Mouse (Mus musculus) liver, embryonic 13.5 days (tissue): ENCODE measurements around the gene Cnnm1. TPM values are rescaled to one million over a fixed set of nuclear protein-coding genes. Genes with fewer than 3 reads are reported as not detected.
"Not testable (repeated sequence)": the region's sequence is repeated elsewhere in the genome, so short reads cannot be mapped to it uniquely, and the experiment has no call there.

ENCODE experiments used
- ATAC-seq: fragments of 200-750 bp; cut with Nextera tagmentation; 2 replicates; pipeline ENCODE4 v1.8.0; 2017; ENCODE audit warnings: low read depth, mild to moderate bottlenecking, moderate number of reproducible peaks, moderate library complexity
- DNase-seq: peaks from one replicate; pipeline ENCODE4 v3.0.0; 2022
- H3K27ac ChIP-seq: fragments of 300-500 bp; sonication (generic); 2 replicates; pipeline ENCODE4 v1.5.1; 2015; ENCODE audit warnings: moderate library complexity, mild to moderate bottlenecking, inconsistent platforms
- H3K27me3 ChIP-seq: fragments of 300-500 bp; sonication (generic); 2 replicates; pipeline ENCODE4 v1.6.1; 2015; ENCODE audit warnings: mild to moderate bottlenecking, inconsistent platforms
- H3K36me3 ChIP-seq: fragments of 300-500 bp; sonication (generic); 2 replicates; pipeline ENCODE4 v1.6.1; 2015; ENCODE audit warnings: mild to moderate bottlenecking, inconsistent platforms
- H3K4me1 ChIP-seq: fragments of 300-500 bp; sonication (generic); replicated peaks from 2 replicates; pipeline ENCODE4 v1.6.1; 2015; ENCODE audit warnings: inconsistent platforms
- H3K4me2 ChIP-seq: fragments of 300-500 bp; sonication (generic); 2 replicates; pipeline ENCODE4 v1.6.1; 2015; ENCODE audit warnings: inconsistent platforms, mild to moderate bottlenecking, moderate library complexity
- H3K4me3 ChIP-seq: fragments of 300-500 bp; sonication (generic); replicated peaks from 2 replicates; pipeline ENCODE4 v1.5.1; 2015; ENCODE audit warnings: mild to moderate bottlenecking, inconsistent platforms
- H3K9ac ChIP-seq: fragments of 300-500 bp; sonication (generic); 2 replicates; pipeline ENCODE4 v1.6.1; 2015; ENCODE audit warnings: mild to moderate bottlenecking, inconsistent platforms
- H3K9me3 ChIP-seq: fragments of 300-500 bp; sonication (generic); replicated peaks from 2 replicates; pipeline ENCODE4 v1.6.1; 2016; ENCODE audit warnings: inconsistent platforms
- WGBS: fragments of 180-500 bp; shearing (Covaris S2); methylation state at CpG from one replicate; pipeline ENCODE4 v1.1.7; 2015; ENCODE audit not compliant: insufficient replicate concordance; 5-methylcytosine and 5-hydroxymethylcytosine counted together
- polyA plus RNA-seq: library from polyadenylated mRNA; unstranded; fragments of >200 nt; fragmentation: Nextera tagmentation; extraction: Ambion mirVana; gene quantifications from 2 replicates; pipeline ENCODE4 v1.2.1, GENCODE M21; 2015

The Cnnm1 gene
- polyA plus RNA-seq, 1 experiment from 2014 or later: 0.37 TPM

DNA sequence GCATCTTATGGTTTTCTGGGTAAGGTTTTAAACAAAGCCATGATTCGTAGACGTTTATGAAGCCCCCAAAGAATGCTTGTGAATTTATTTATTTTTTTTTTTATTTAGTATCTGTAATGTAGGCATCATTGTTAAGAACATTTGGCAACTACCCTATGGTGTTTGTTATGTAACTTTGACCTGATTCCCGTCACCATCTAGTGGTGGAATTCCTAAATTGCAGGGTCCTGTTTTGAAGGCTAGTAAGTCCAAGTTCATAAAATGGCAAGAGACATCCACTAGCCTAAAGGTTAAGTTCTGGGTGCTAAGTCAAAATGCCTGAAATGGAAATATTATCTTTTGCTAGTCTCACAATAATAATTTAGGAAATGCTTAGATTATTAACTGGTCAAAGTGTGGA lies 47.2 kb downstream of the Cnnm1 start:
- ATAC-seq (no peak), DNase-seq (no peak)
- 31% methylated on average over 3 of the region's 3 CpGs for WGBS
- Histone ChIP-seq H3K27me3 (peaks cover 4% of the 10 kb centered on the region; the same call in 1 of the 2 replicates), H3K9me3 (no peaks in the 10 kb centered on the region), H3K36me3 (no peaks in the 10 kb centered on the region), H3K4me3 (no peak overlapping the region), H3K4me2 (no peak overlapping the region), H3K9ac (no peak overlapping the region), H3K27ac (no peak overlapping the region), H3K4me1 (no peaks in the 10 kb centered on the region)

DNA sequence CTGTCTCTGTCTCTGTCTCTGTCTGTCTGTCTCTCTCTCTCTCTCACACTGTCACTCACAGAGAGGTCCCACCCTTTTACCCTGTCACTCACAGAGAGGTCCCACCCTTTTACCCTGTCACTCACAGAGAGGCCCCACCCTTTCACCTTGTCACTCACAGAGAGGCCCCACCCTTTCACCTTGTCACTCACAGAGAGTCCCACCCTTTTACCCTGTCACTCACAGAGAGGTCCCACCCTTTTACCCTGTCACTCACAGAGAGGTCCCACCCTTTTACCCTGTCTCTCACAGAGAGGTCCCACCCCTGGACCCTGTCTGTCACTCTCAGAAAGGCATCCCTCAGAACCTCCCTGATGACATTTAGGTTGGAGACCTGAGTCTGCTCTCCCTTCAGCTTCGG lies 53.1 kb downstream of the Cnnm1 start:
- H3K36me3 ChIP-seq, H3K9ac ChIP-seq, H3K9me3 ChIP-seq, H3K4me3 ChIP-seq, H3K27me3 ChIP-seq, H3K4me2 ChIP-seq: not testable (repeated sequence)
- peak; percentile 23 for DNase-seq
- H3K27ac ChIP-seq: peak overlapping the region; percentile 55
- peak; percentile 43 for ATAC-seq
- WGBS: 72% methylated on average over 1 of the region's 1 CpGs
- H3K4me1 ChIP-seq: peaks cover 33% of the 10 kb centered on the region

DNA sequence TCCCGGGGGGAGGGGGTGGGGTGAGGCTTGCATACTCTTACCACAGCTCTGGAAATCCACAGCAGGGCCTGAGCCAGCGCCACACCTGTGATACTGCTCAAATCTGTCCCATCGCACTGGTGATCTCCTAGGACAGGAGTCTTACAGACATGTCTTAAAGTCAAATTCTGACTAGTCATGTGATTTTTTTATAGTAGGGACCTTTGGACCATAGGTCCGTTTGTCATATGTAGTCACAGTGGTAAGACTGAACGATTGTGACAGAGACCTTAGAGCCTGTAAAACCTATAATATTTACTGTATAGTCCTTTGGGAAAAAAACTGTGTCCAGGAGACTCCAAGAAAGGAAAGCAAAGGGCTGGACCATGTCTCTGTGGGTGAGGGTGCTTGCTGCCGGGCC lies 53.6 kb downstream of the Cnnm1 start:
- Histone ChIP-seq H3K27me3 (no peaks in the 10 kb centered on the region), H3K36me3 (peaks cover 6% of the 10 kb centered on the region; the same call in 1 of the 2 replicates), H3K4me3 (no peak overlapping the region), H3K27ac (peak overlapping the region; percentile 80), H3K4me1 (peaks cover 33% of the 10 kb centered on the region), H3K9me3 (no peaks in the 10 kb centered on the region), H3K9ac (peak overlapping the region; percentile 57; the same call in 1 of the 2 replicates), H3K4me2 (peak overlapping the region; percentile 65)
- 70% methylated on average over 6 of the region's 6 CpGs for WGBS
- no peak for DNase-seq
- ATAC-seq: no peak

DNA sequence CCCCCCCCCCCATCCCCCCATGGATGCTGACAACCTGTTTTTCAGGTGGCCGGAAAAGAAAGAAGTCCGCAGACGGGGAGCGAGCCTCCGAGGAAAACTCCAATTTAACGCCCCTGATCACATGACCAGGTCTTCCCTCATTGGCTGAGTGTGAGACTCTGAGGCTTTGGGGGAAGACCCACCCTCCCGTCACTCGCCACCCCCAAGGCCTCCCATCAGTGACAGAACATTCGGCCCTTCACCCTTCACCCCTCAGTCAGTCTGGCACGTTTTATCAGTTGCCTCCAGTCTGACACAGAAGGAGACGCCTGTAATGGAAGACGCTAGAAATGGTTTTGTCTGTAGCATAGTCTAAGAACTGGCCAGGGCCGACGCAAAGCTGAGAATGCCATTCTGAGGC lies 54.7 kb downstream of the Cnnm1 start:
- DNase-seq (peak; percentile 35), ATAC-seq (peak; percentile 90)
- H3K4me3 ChIP-seq: peak overlapping the region; percentile 47

GRCm38 (mm10) chr19:43495846-43496245 lies 55.6 kb downstream of the Cnnm1 start:
- peak overlapping the region; percentile 80; the same call in 1 of the 2 replicates for H3K27ac ChIP-seq
- DNase-seq (peak; percentile 34), ATAC-seq (no peak)
- H3K4me2 ChIP-seq: peak overlapping the region; percentile 65
- no peaks in the 10 kb centered on the region for H3K9me3 ChIP-seq
- peaks cover 25% of the 10 kb centered on the region for H3K36me3 ChIP-seq
- no peaks in the 10 kb centered on the region for H3K27me3 ChIP-seq
- peaks cover 33% of the 10 kb centered on the region for H3K4me1 ChIP-seq
- WGBS: 21% methylated on average over 5 of the region's 5 CpGs
- H3K9ac ChIP-seq: 0 out of 2 replicates have a peak overlapping the region, but pooled peaks have one; percentile 57
- H3K4me3 ChIP-seq: no peak overlapping the region

More for the DNA sequence above, 54.7 kb downstream of the Cnnm1 start:
- H3K27me3 ChIP-seq: no peaks in the 10 kb centered on the region
- peak overlapping the region; percentile 57 for H3K9ac ChIP-seq
- H3K4me2 ChIP-seq: peak overlapping the region; percentile 65
- H3K36me3 ChIP-seq: peaks cover 15% of the 10 kb centered on the region
- no peaks in the 10 kb centered on the region for H3K9me3 ChIP-seq
- peaks cover 33% of the 10 kb centered on the region for H3K4me1 ChIP-seq
- peak overlapping the region; percentile 80 for H3K27ac ChIP-seq
- WGBS: 7% methylated on average over 14 of the region's 14 CpGs

- peaks cover 38% of the 10 kb centered on the region for H3K36me3 ChIP-seq
- no peak overlapping the region for H3K27ac ChIP-seq
- no peak overlapping the region for H3K4me2 ChIP-seq
- WGBS: 80% methylated on average over 7 of the region's 7 CpGs
- H3K4me3 ChIP-seq: no peak overlapping the region
- no peaks in the 10 kb centered on the region for H3K27me3 ChIP-seq
- H3K9me3 ChIP-seq: no peaks in the 10 kb centered on the region
- H3K4me1 ChIP-seq: peaks cover 33% of the 10 kb centered on the region
- DNase-seq: no peak
- no peak overlapping the region for H3K9ac ChIP-seq
- no peak for ATAC-seq
Observed at GRCm38 (mm10) chr19:43497440-43497839, 57.2 kb downstream of the Cnnm1 start.

- H3K27ac ChIP-seq: no peak overlapping the region
- ATAC-seq: no peak
- H3K27me3 ChIP-seq: no peaks in the 10 kb centered on the region
- H3K9me3 ChIP-seq: no peaks in the 10 kb centered on the region
- DNase-seq: no peak
- H3K4me1 ChIP-seq: peaks cover 23% of the 10 kb centered on the region
- H3K4me3 ChIP-seq: no peak overlapping the region
- H3K4me2 ChIP-seq: no peak overlapping the region
- peaks cover 48% of the 10 kb centered on the region for H3K36me3 ChIP-seq
- 73% methylated on average over 7 of the region's 7 CpGs for WGBS
- H3K9ac ChIP-seq: no peak overlapping the region
Observed at GRCm38 (mm10) chr19:43498874-43499273, 58.6 kb downstream of the Cnnm1 start.

- H3K9ac ChIP-seq: no peak overlapping the region
Observed at GRCm38 (mm10) chr19:43502630-43503029, 62.4 kb downstream of the Cnnm1 start.

DNA sequence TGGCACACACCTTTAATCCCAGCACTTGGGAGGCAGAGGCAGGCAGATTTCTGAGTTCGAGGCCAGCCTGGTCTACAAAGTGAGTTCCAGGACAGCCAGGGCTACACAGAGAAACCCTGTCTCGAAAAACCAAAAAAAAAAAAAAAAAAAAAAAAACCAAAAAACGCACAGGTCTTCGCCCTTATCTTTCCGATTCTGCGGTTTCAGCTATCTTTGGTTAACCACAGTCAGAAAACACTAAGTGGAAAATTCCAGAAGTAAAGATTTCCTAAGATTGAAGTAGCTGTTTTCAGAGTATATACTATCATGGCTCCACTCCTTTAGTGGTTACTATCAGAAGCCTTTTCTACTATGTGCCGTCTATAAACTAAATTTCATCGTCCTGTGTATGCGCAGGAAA lies 63.4 kb downstream of the Cnnm1 start:
- WGBS: 65% methylated on average over 8 of the region's 9 CpGs
- H3K36me3 ChIP-seq: peaks cover 79% of the 10 kb centered on the region

More at GRCm38 (mm10) chr19:43502630-43503029, 62.4 kb downstream of the Cnnm1 start:
- no peak overlapping the region for H3K4me2 ChIP-seq
- H3K4me1 ChIP-seq: no peaks in the 10 kb centered on the region
- DNase-seq (no peak), ATAC-seq (no peak)
- H3K9me3 ChIP-seq: no peaks in the 10 kb centered on the region
- peaks cover 79% of the 10 kb centered on the region for H3K36me3 ChIP-seq
- H3K27ac ChIP-seq: no peak overlapping the region
- no peaks in the 10 kb centered on the region for H3K27me3 ChIP-seq
- 83% methylated on average over 11 of the region's 11 CpGs for WGBS
- no peak overlapping the region for H3K4me3 ChIP-seq

DNA sequence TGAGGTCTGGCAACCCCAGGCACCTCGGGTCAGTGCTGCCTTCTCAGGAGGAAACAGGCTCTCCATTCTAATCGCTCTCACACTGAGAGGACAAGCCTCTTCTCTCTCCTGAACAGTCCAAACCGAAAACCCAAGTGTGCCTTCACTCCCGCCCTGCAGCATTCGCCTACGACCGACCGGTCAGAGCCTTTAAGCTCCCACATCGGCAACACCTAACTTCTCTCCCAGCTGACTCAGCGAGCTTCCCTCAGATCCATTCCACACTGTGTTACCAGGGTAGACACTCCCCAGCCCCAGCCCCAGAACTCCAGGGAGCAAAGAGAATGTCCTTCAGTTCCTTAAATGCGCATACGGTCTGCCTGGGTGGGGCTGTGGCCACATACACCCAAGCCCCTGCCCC lies 65.2 kb downstream of the Cnnm1 start:
- Histone ChIP-seq H3K27ac (no peak overlapping the region), H3K4me2 (no peak overlapping the region), H3K4me1 (no peaks in the 10 kb centered on the region), H3K9me3 (no peaks in the 10 kb centered on the region), H3K4me3 (no peak overlapping the region), H3K9ac (no peak overlapping the region), H3K36me3 (peaks cover 77% of the 10 kb centered on the region), H3K27me3 (no peaks in the 10 kb centered on the region)
- 84% methylated on average over 12 of the region's 12 CpGs for WGBS
- ATAC-seq (no peak), DNase-seq (no peak)

More for the DNA sequence above, 63.4 kb downstream of the Cnnm1 start:
- not testable (repeated sequence) for DNase-seq, H3K4me3 ChIP-seq, H3K4me2 ChIP-seq, H3K4me1 ChIP-seq, H3K27me3 ChIP-seq, ATAC-seq, H3K27ac ChIP-seq, H3K9me3 ChIP-seq, H3K9ac ChIP-seq

GRCm38 (mm10) chr19:43510436-43511220 lies 70.4 kb downstream of the Cnnm1 start:
- peaks cover 67% of the 10 kb centered on the region for H3K36me3 ChIP-seq
- no peak for ATAC-seq

More at GRCm38 (mm10) chr19:43510436-43511220, 70.4 kb downstream of the Cnnm1 start:
- Histone ChIP-seq H3K4me2 (no peak overlapping the region), H3K4me1 (peaks cover 6% of the 10 kb centered on the region), H3K27me3 (no peaks in the 10 kb centered on the region), H3K4me3 (no peak overlapping the region), H3K27ac (no peak overlapping the region), H3K9ac (no peak overlapping the region), H3K9me3 (no peaks in the 10 kb centered on the region)
- DNase-seq: no peak
- 79% methylated on average over 14 of the region's 14 CpGs for WGBS
